Mouse (Mus musculus): ENCODE data around the gene Nucb1. TPM values are rescaled to one million over a fixed set of nuclear protein-coding genes. Genes with fewer than 3 reads are reported as not detected.

Gene Nucb1
- polyA plus RNA-seq (2015; fragmentation: Nextera tagmentation; extraction: Ambion mirVana), result 86.7 and 101 TPM in 2 replicates

- Histone ChIP-seq H3K4me2 (replicated peaks) (peak within 1 kb of the TSS; percentile 92), H3K27ac (peak within 1 kb of the TSS; percentile 41), H3K36me3 (peaks cover 18% of the 10 kb centered on the region), H3K4me3 (replicated peaks) (peak within 1 kb of the TSS; percentile 54), H3K27me3 (no peaks in the 10 kb centered on the region), H3K9me3 (no peaks in the 10 kb centered on the region), H3K9ac (replicated peaks) (peak within 1 kb of the TSS; percentile 76), H3K4me1 (replicated peaks) (peaks cover 18% of the 10 kb centered on the region)
- peak; percentile 89 for ATAC-seq
- under 1% methylated on average over 44 of the region's 44 CpGs for WGBS
Observed at GRCm38 (mm10) chr7:45509912-45510787, at the start of gene Nucb1. Gene Nucb1 (minus strand): TSS chr7:45510406.

GRCm38 (mm10) chr7:45558907-45559306 is 48.7 kb upstream of the Nucb1 start:
- no peak for ATAC-seq
- WGBS, result 61% methylated on average over 6 of the region's 6 CpGs
- H3K27me3 ChIP-seq, result no peaks in the 10 kb centered on the region
- H3K4me3 ChIP-seq (replicated peaks), result no peak overlapping the region
- H3K4me2 ChIP-seq (replicated peaks), result no peak overlapping the region
- no peaks in the 10 kb centered on the region for H3K4me1 ChIP-seq (replicated peaks)
- no peak overlapping the region for H3K9ac ChIP-seq (replicated peaks)
- H3K27ac ChIP-seq, result no peak overlapping the region
- H3K9me3 ChIP-seq, result no peaks in the 10 kb centered on the region
- no peaks in the 10 kb centered on the region for H3K36me3 ChIP-seq

- no peak overlapping the region for H3K9ac ChIP-seq (replicated peaks)
Observed at GRCm38 (mm10) chr7:45555787-45556186, 45.6 kb upstream of the Nucb1 start.

GRCm38 (mm10) chr7:45554744-45555143 is 44.5 kb upstream of the Nucb1 start, which contains the start of gene Hsd17b14:
Gene Hsd17b14 (plus strand): TSS chr7:45554893.
- no peaks in the 10 kb centered on the region for H3K27me3 ChIP-seq
- ATAC-seq, result no peak
- H3K36me3 ChIP-seq, result no peaks in the 10 kb centered on the region
- no peak within 1 kb of the TSS for H3K27ac ChIP-seq
- no peaks in the 10 kb centered on the region for H3K9me3 ChIP-seq
- no peaks in the 10 kb centered on the region for H3K4me1 ChIP-seq (replicated peaks)
- no peak within 1 kb of the TSS; the same call in 1 of the 2 replicates for H3K9ac ChIP-seq (replicated peaks)
- WGBS, result 47% methylated on average over 8 of the region's 8 CpGs
- H3K4me3 ChIP-seq (replicated peaks), result no peak within 1 kb of the TSS
- H3K4me2 ChIP-seq (replicated peaks), result no peak within 1 kb of the TSS

More at GRCm38 (mm10) chr7:45555787-45556186, 45.6 kb upstream of the Nucb1 start:
- Histone ChIP-seq H3K36me3 (no peaks in the 10 kb centered on the region), H3K4me2 (replicated peaks) (no peak overlapping the region), H3K4me3 (replicated peaks) (no peak overlapping the region), H3K9me3 (no peaks in the 10 kb centered on the region), H3K27me3 (no peaks in the 10 kb centered on the region), H3K4me1 (replicated peaks) (no peaks in the 10 kb centered on the region), H3K27ac (no peak overlapping the region)
- 24% methylated on average over 8 of the region's 8 CpGs for WGBS
- ATAC-seq, result no peak

- WGBS, result 87% methylated on average over 2 of the region's 2 CpGs
- H3K4me2 ChIP-seq (replicated peaks), result no peak overlapping the region
- no peaks in the 10 kb centered on the region for H3K9me3 ChIP-seq
- no peak overlapping the region; the same call in 1 of the 2 replicates for H3K9ac ChIP-seq (replicated peaks)
- H3K4me1 ChIP-seq (replicated peaks), result no peaks in the 10 kb centered on the region
- no peak overlapping the region for H3K4me3 ChIP-seq (replicated peaks)
- no peaks in the 10 kb centered on the region for H3K36me3 ChIP-seq
- H3K27ac ChIP-seq, result no peak overlapping the region
- no peaks in the 10 kb centered on the region for H3K27me3 ChIP-seq
- no peak for ATAC-seq
Observed at GRCm38 (mm10) chr7:45553990-45554389, 43.8 kb upstream of the Nucb1 start.

GRCm38 (mm10) chr7:45553519-45553918 is 43.3 kb upstream of the Nucb1 start:
- no peak overlapping the region for H3K4me2 ChIP-seq (replicated peaks)
- no peaks in the 10 kb centered on the region for H3K9me3 ChIP-seq
- H3K36me3 ChIP-seq, result no peaks in the 10 kb centered on the region
- no peak for ATAC-seq
- no peak overlapping the region; the same call in 1 of the 2 replicates for H3K9ac ChIP-seq (replicated peaks)
- no peaks in the 10 kb centered on the region for H3K27me3 ChIP-seq
- no peak overlapping the region for H3K4me3 ChIP-seq (replicated peaks)
- no peak overlapping the region for H3K27ac ChIP-seq
- WGBS, result 69% methylated on average over 8 of the region's 8 CpGs
- no peaks in the 10 kb centered on the region for H3K4me1 ChIP-seq (replicated peaks)

GRCm38 (mm10) chr7:45551512-45551883 is 41.3 kb upstream of the Nucb1 start:
- Histone ChIP-seq H3K4me1 (replicated peaks) (no peaks in the 10 kb centered on the region), H3K27ac (no peak overlapping the region), H3K9me3 (no peaks in the 10 kb centered on the region), H3K9ac (replicated peaks) (no peak overlapping the region), H3K36me3 (no peaks in the 10 kb centered on the region), H3K4me3 (replicated peaks) (no peak overlapping the region), H3K27me3 (no peaks in the 10 kb centered on the region), H3K4me2 (replicated peaks) (no peak overlapping the region)
- ATAC-seq, result no peak
- WGBS, result 83% methylated on average over 8 of the region's 8 CpGs

- H3K9me3 ChIP-seq, result no peaks in the 10 kb centered on the region
- WGBS, result 83% methylated on average over 11 of the region's 11 CpGs
- H3K4me3 ChIP-seq (replicated peaks), result no peak overlapping the region
- no peak overlapping the region for H3K4me2 ChIP-seq (replicated peaks)
- no peak for ATAC-seq
- no peak overlapping the region for H3K9ac ChIP-seq (replicated peaks)
- H3K27me3 ChIP-seq, result no peaks in the 10 kb centered on the region
- H3K4me1 ChIP-seq (replicated peaks), result no peaks in the 10 kb centered on the region
- H3K27ac ChIP-seq, result no peak overlapping the region
- no peaks in the 10 kb centered on the region for H3K36me3 ChIP-seq
Observed at GRCm38 (mm10) chr7:45550821-45551511, 40.8 kb upstream of the Nucb1 start.

GRCm38 (mm10) chr7:45549641-45550436 is 39.6 kb upstream of the Nucb1 start:
- no peaks in the 10 kb centered on the region for H3K36me3 ChIP-seq
- WGBS, result 88% methylated on average over 16 of the region's 16 CpGs
- no peak overlapping the region for H3K4me3 ChIP-seq (replicated peaks)
- ATAC-seq, result no peak
- H3K27ac ChIP-seq, result no peak overlapping the region
- H3K9me3 ChIP-seq, result no peaks in the 10 kb centered on the region
- no peaks in the 10 kb centered on the region for H3K4me1 ChIP-seq (replicated peaks)
- no peaks in the 10 kb centered on the region for H3K27me3 ChIP-seq
- 0 out of 2 replicates have a peak overlapping the region, but pooled peaks have one; percentile 7 for H3K9ac ChIP-seq (replicated peaks)
- H3K4me2 ChIP-seq (replicated peaks), result no peak overlapping the region

- H3K9ac ChIP-seq (replicated peaks), result no peak overlapping the region
- ATAC-seq, result no peak
- no peaks in the 10 kb centered on the region for H3K9me3 ChIP-seq
- H3K36me3 ChIP-seq, result no peaks in the 10 kb centered on the region
- no peak overlapping the region for H3K27ac ChIP-seq
- no peak overlapping the region for H3K4me2 ChIP-seq (replicated peaks)
- H3K4me3 ChIP-seq (replicated peaks), result no peak overlapping the region
- H3K4me1 ChIP-seq (replicated peaks), result no peaks in the 10 kb centered on the region
- 91% methylated on average over 1 of the region's 1 CpGs for WGBS
- no peaks in the 10 kb centered on the region for H3K27me3 ChIP-seq
Observed at GRCm38 (mm10) chr7:45544525-45544924, 34.3 kb upstream of the Nucb1 start.

GRCm38 (mm10) chr7:45540213-45540612 is 30.0 kb upstream of the Nucb1 start:
- Histone ChIP-seq H3K9ac (replicated peaks) (no peak overlapping the region), H3K27me3 (no peaks in the 10 kb centered on the region), H3K4me3 (replicated peaks) (no peak overlapping the region), H3K9me3 (no peaks in the 10 kb centered on the region), H3K4me1 (replicated peaks) (peaks cover 7% of the 10 kb centered on the region), H3K4me2 (replicated peaks) (no peak overlapping the region), H3K36me3 (no peaks in the 10 kb centered on the region), H3K27ac (no peak overlapping the region)
- WGBS, result 69% methylated on average over 2 of the region's 2 CpGs
- ATAC-seq, result no peak

All from midbrain, embryonic 13.5 days (tissue).